19 mouse cellular contexts compared by ENCODE assay signal in genomic region chr10:120298293-120298927, GRCm38 (mm10).
A peak's percentile ranks its signal among the peaks of the same experiment; 100 is the strongest.
DNase-seq lines count a peak whose midpoint lies in the region; ATAC-seq lines count a peak whose summit lies in the region.
"Had no signal": no experiment of that assay in that cellular context is flagged by ENCODE, and none has a peak within 500 bp of the region (broad histone marks: within the 10 kb centered on the region; RNA-seq: fewer than 3 reads in every experiment).

No protein-coding gene starts in this region.

- no peak overlapping the region for H3K4me2 ChIP-seq in kidney, embryonic 15.5 days
- H3K4me2 ChIP-seq: embryonic facial prominence, embryonic 12.5 days; heart, embryonic 15.5 days; hindbrain, embryonic 15.5 days; liver, embryonic 13.5 days; midbrain, embryonic 13.5 days had no signal

- no peak overlapping the region for H3K9ac ChIP-seq in kidney, embryonic 15.5 days
- H3K9ac ChIP-seq: embryonic facial prominence, embryonic 12.5 days; heart, embryonic 15.5 days; hindbrain, embryonic 15.5 days; liver, embryonic 13.5 days; midbrain, embryonic 13.5 days had no signal

- 70% methylated on average over 14 of the region's 14 CpGs for WGBS in heart, embryonic 10.5 days
- WGBS in kidney, embryonic 15.5 days, result 67% methylated on average over 14 of the region's 14 CpGs

- no peak; the same call in 1 of the 2 replicates for ATAC-seq in kidney, embryonic 15.5 days (replicated peaks; ENCODE audit: low FRiP score)
- ATAC-seq: activated CD4-positive, CD25-positive, alpha-beta regulatory T cell, adult 4 months; midbrain, embryonic 13.5 days had no signal

- no peak overlapping the region for H3K4me3 ChIP-seq in heart, embryonic 10.5 days
- H3K4me3 ChIP-seq in kidney, embryonic 15.5 days (replicated peaks), result no peak overlapping the region
- H3K4me3 ChIP-seq: embryonic facial prominence, embryonic 12.5 days; heart, embryonic 15.5 days; hindbrain, embryonic 15.5 days; left cerebral cortex, adult 2 months; liver, embryonic 13.5 days; midbrain, embryonic 13.5 days had no signal

- H3K36me3 ChIP-seq in heart, embryonic 10.5 days, result no peaks in the 10 kb centered on the region
- H3K36me3 ChIP-seq in kidney, embryonic 15.5 days, result no peaks in the 10 kb centered on the region
- H3K36me3 ChIP-seq: embryonic facial prominence, embryonic 12.5 days; G1E; heart, embryonic 15.5 days; hindbrain, embryonic 15.5 days; liver, embryonic 13.5 days; midbrain, embryonic 13.5 days had no signal

- no peaks in the 10 kb centered on the region for H3K27me3 ChIP-seq in heart, embryonic 10.5 days (ENCODE audit: insufficient read depth, poor library complexity, severe bottlenecking)
- H3K27me3 ChIP-seq in kidney, embryonic 15.5 days, result no peaks in the 10 kb centered on the region
- H3K27me3 ChIP-seq: embryonic facial prominence, embryonic 12.5 days; hindbrain, embryonic 15.5 days; liver, embryonic 13.5 days; midbrain, embryonic 13.5 days had no signal

- H3K27ac ChIP-seq in heart, embryonic 10.5 days, result no peak overlapping the region
- H3K27ac ChIP-seq in kidney, embryonic 15.5 days, result no peak overlapping the region
- H3K27ac ChIP-seq: embryonic facial prominence, embryonic 12.5 days; heart, embryonic 15.5 days; left cerebral cortex, adult 2 months; liver, embryonic 13.5 days; midbrain, embryonic 13.5 days had no signal

- H3K9me3 ChIP-seq in heart, embryonic 10.5 days, result no peaks in the 10 kb centered on the region
- H3K9me3 ChIP-seq in kidney, embryonic 15.5 days (replicated peaks), result no peaks in the 10 kb centered on the region
- H3K9me3 ChIP-seq: embryonic facial prominence, embryonic 12.5 days; heart, embryonic 15.5 days; hindbrain, embryonic 15.5 days; liver, embryonic 13.5 days; midbrain, embryonic 13.5 days had no signal

- peak; percentile 73 for DNase-seq in heart, embryonic 10.5 days (ENCODE audit: low spot score)
- DNase-seq in heart, postnatal 4 days, result no peak
- peak; percentile 26 for DNase-seq in kidney, postnatal 14 days
- DNase-seq in 3T3-L1 (ENCODE audit: low read depth, low spot score) (peak; percentile 48), ZHBTc4 (ENCODE audit: low read depth, low spot score) (peak; percentile 81)
- DNase-seq in gastrocnemius, postnatal 10 days, result no peak
- DNase-seq in thymus, adult 18-20 months, result no peak
- DNase-seq: adrenal gland, postnatal 36 days; cerebellum, postnatal 25 days; gastrocnemius, postnatal 14 days; liver, embryonic 13.5 days had no signal

- H3K4me1 ChIP-seq in heart, embryonic 10.5 days, result peaks cover 13% of the 10 kb centered on the region; the same call in 1 of the 2 replicates
- H3K4me1 ChIP-seq in kidney, embryonic 15.5 days, result peaks cover 6% of the 10 kb centered on the region; the same call in 1 of the 2 replicates
- H3K4me1 ChIP-seq: heart, embryonic 15.5 days; liver, embryonic 13.5 days had no signal

Comparison
In these comparisons a context has a peak if more than half of its experiments do, and no peak if none do; other contexts are left out.
1. DNase-seq: peak in heart, embryonic 10.5 days (single experiment), kidney, postnatal 14 days (single experiment), 3T3-L1 (single experiment) and ZHBTc4 (single experiment); none in heart, postnatal 4 days (single experiment), gastrocnemius, postnatal 10 days (single experiment) and thymus, adult 18-20 months (0 of 2).